Mouse (Mus musculus) ZHBTc4 (cell line): ENCODE measurements at regions not wholly inside any gene's neighbourhood (a gene's known extent, or its start where the extent isn't known, plus 50 kb on each side); places are given as distances from the start of the nearest gene placed in this dataset.

ENCODE experiments used
- DNase-seq: peaks from one replicate; pipeline ENCODE4 v3.0.0-alpha.2; 2011; ENCODE audit warnings: low read depth, low spot score

GRCm38 (mm10) chr17:87531411-87532157 is 84.8 kb upstream of the Calm2 start:
- peak; percentile 80 for DNase-seq

DNA sequence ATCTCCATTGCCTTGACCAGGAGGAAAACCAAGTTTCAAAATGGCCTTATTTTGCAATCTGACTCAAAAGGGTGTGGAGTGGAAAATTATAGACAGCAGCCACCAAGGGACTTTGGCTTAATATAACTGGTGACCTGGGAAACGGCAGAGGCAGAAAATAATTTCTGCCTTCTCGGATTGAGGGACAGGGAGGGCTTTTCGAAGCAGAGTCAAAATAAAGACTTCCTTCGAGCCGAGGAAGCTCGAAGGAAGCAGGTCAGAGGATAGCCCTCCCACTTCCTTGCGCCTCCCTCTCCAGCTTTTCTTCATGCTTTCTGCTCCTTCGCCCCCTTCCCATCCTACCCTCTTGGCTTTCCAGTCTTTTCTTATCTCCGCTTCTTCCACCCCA is 85.4 kb upstream of the Calm2 start:
- no peak for DNase-seq

GRCm38 (mm10) chr17:87532762-87533161 is 86.0 kb upstream of the Calm2 start:
- DNase-seq: no peak

- no peak for DNase-seq
Measured at GRCm38 (mm10) chr17:87549568-87549967, 86.2 kb upstream of the Epcam start.

DNA sequence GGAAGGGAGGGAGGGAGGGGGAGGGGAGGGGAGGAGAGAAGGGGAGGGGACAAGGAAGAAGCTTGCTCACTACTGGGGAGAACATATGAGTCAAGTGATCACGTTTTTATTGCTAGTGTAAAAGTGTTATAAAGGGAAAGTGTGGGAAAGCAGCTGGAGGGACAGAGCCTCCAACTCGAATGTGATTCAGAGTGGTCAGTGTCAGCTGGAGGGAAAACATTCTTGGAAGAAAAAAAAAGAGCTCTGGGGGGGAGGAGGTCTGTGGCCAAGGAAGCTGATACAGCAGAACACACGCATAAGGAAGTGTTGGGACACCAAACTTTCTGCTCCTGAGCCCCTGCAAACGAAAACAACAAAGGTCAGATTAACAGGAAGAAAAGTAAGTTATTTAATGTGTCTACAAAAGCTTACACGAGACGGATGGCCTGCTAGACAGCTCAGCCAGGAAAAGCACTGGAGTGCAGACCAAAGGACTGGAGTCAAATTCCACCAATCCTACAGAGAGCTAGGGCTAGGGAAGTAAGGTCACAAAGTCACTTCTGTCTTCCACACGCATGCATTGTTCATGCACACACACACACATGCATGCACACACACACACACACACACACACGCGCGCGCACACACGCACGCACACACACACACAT is 85.1 kb upstream of the Epcam start:
- no peak for DNase-seq

- no peak for DNase-seq
Measured at GRCm38 (mm10) chr17:87554561-87554960, 81.2 kb upstream of the Epcam start.

- no peak for DNase-seq
Measured at GRCm38 (mm10) chr17:87558419-87558818, 77.4 kb upstream of the Epcam start.

DNA sequence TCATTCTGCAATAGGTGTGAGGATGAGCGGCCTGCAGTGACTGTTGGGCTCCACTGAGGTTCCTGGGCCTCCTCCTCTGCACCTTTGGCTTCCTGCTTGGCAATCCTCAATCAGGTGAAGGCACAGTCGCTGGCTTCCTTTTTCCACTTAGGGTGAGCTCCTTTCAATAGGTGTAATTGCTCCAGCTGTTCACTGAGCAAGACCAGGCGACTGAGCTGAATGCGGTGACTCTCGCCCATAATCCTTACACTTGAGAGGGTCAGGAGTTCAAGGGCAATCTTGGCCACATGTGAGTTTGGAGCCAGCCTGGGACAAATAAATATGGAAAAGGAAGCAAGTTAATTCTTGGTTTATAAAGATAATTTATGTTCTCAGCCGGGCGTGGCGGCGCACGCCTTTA is 76.1 kb upstream of the Epcam start:
- peak; percentile 35 for DNase-seq

GRCm38 (mm10) chr17:87560923-87561322 is 74.9 kb upstream of the Epcam start:
- DNase-seq: no peak

- DNase-seq: no peak
Measured at GRCm38 (mm10) chr17:87563375-87563774, 72.4 kb upstream of the Epcam start.

DNA sequence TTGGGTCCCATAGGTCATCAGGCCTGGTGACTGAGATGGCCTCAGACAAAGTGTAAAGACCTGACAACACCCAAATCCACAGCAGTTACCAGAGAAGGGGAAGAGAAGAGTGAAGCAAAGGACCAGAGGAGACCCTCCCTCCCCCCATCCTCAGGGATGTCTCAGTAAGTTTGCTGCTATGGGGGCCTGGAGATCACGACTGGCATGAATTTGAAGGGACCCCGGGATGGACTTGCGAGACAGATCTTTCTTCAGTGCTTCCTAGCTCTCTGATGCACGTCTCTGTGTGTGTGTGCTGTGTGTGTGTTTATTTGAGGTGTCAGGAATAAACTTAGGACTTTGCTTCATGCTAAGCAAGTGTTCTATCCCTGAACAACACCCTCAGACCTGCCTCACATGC is 70.1 kb upstream of the Epcam start:
- DNase-seq: no peak

DNA sequence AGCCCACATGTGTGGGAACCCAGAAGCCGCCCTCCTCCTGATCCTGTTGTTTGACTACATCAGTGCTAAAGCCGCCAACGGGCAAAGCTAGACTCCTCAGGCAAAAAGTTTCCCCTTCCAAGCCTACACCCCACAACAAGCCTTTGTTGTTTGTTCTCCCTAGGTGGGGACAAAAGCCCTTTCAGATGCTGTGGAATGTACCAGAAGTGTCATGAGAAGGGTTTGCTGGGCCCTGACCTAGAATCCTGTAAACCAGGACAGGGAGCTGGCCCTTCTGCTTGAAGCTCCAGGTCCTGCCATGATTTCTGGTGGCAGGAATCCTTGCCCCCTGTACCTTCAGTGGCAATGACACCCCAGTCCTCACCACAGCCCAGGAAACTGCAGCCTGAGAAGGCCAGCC is 69.5 kb upstream of the Epcam start:
- no peak for DNase-seq

DNA sequence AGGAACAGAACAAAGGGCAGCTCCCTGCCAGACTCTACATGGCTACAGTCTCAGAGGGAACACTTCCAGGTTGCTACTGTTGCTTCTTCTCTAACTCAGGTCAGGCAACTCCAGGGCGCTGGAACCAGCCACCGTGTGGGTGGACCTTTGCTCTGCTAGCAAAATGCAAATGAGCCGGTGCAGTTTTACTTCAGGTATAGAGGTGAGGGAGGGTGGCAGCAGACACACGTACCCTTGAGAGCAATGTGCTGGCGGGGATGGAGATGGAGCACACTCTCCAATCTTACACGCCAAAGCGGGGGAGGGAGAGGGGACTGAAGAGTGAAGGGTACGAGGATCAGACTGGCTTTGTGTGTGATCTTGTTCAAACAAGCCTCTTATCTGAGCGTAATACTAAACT is 68.8 kb upstream of the Epcam start:
- no peak for DNase-seq

DNA sequence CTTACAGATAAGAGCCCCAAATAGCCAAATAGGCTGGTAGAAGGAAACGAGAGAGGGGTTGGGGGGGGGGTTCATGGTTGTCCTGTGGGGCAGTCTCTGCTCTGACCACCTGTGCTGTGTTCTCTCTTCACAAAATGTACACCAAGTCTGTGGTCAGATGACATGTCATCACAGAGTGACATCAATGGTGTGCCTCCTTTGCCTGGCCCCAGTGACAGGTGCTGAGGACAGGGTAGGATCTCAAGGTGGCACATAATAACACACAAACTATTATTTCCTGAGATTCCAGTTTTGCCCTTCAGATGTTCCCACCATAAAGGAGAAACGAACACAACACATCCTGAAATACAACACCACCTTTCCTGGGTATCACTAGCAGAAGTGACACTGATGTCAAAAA is 68.3 kb upstream of the Epcam start:
- no peak for DNase-seq

- DNase-seq: peak; percentile 40
Measured at GRCm38 (mm10) chr17:87569981-87570380, 65.8 kb upstream of the Epcam start.

- DNase-seq: peak; percentile 27
Measured at GRCm38 (mm10) chr17:87570676-87571344, 65.0 kb upstream of the Epcam start.

DNA sequence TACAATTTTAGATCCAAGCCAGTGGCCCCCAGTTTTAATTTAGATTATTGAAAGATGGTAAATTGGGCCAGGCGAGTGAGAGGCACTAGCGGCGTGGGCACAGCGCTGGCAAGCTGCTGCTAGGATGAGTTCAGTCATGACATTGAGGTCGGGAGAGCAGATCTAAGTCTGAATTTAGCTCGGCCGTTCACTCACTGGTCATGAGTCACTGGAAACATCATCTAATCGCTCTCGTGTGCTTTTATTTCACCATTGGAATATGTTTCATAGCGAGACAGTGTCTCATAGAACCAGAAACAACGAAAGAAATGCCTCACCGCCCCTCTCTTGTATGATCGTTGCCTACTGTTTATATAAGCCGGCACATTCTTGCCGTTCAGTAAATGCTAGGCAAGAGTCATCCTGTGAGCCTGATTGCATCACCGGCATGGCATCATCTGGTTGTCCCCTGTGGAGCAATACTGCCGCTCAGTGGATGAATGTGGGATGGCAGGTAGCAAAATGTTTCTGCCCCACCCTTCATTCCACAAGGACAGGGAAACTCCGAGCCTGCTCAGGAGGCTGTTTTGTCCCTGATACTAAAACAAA is 64.3 kb upstream of the Epcam start:
- DNase-seq: peak; percentile 92

DNA sequence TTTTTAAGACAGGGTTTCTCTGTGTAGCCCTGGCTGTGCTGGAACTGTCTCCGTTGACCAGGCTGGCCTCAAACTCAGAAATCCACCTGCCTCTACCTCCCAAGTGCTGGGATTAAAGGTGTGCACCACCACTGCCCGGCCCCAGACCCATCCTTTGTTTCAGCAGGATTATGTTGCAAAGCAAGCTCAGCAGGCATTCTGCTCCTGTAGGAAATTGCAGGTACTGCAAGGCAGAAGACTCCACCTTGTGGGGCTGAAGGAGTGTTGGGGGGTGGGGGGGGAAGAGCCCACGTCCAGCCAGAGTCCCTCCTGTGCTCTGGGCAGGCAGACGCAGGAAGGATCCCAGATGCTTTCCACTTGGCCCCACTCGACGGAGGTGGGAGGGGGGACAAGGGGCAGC is 52.2 kb upstream of the Epcam start:
- no peak for DNase-seq

DNA sequence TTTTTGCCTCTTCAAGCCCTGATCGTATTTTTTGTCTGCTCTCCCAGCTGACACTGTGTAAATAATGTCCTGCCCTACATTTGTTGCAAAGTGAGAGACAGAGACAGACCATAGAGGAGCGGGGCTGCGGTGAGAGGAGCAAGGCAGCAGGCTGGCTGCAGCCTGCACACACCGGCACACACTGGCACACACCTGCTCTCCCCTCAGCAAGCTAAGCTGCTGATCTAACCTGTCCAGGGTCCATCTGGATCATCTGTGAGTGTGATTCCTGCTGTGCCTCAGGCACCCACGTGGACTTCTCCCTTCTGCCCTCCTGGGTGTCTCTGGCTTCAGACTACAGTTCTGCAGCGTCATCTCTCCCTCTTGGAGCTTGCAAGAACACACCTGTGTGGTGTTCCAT is 50.4 kb upstream of the Epcam start:
- DNase-seq: no peak
